Mouse (Mus musculus) lung, adult 2 months (tissue): ENCODE measurements around the gene Ddx52.

Experiments used
- CTCF ChIP-seq: fragments of 200-500 bp; IDR thresholded peaks from 2 replicates; pipeline ENCODE4 v1.5.1; 2011; ENCODE audit warnings: mild to moderate bottlenecking, low read length, control low read depth; ENCODE audit not compliant: insufficient read depth
- POLR2A ChIP-seq: fragments of 200-500 bp; IDR thresholded peaks from 2 replicates; pipeline ENCODE4 v1.6.1; 2011; ENCODE audit warnings: low read depth, mild to moderate bottlenecking, control low read depth, low read length, borderline replicate concordance; ENCODE audit errors: extremely low read depth

GRCm38 (mm10) chr11:84009001-84009400 is 67.1 kb downstream of the Ddx52 start:
- TF ChIP-seq CTCF (peak; percentile 8; the same call in 1 of the 2 replicates), POLR2A (no peak)
